Mouse (Mus musculus): ENCODE results near the gene Nrm. TPM values are rescaled to one million over a fixed set of nuclear protein-coding genes. Genes with fewer than 3 reads are reported as not detected.
"Not testable (repeated sequence)": the region's sequence is repeated elsewhere in the genome, so short reads cannot be mapped to it uniquely, and the experiment has no call there.

The Nrm gene
- polyA plus RNA-seq, 1 experiment from 2014 or later: 20.3 TPM

DNA sequence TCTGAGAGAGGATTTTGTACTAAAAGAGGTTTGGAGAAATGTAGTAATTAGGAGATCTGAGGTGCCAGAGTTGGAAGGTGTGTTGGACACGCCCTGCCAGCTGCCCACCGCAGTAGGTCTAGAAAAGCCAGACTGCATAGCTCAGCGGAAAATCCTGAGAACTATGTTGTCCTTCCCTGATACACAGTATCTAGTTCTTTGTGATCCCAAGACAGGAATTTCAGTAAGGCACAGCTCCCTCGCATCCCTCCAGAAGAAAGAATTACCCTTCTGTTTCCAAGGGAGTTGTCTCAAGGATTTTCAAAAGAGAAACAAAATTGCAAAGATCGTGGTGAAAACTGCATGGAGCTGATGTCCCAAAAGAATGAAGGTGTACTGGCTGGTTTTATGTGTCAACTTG is 22.5 kb upstream of the Nrm start:
- peak overlapping the region; percentile 71 for H3K9ac ChIP-seq
- H3K4me3 ChIP-seq (replicated peaks; ENCODE audit: low read length): peak overlapping the region; percentile 84
- H3K27ac ChIP-seq: peak overlapping the region; percentile 99
- H3K4me2 ChIP-seq (replicated peaks): peak overlapping the region; percentile 83
- WGBS: 6% methylated on average over 5 of the region's 5 CpGs
- ATAC-seq (ENCODE audit: low FRiP score): no peak
- no peaks in the 10 kb centered on the region for H3K27me3 ChIP-seq (ENCODE audit: control insufficient read depth, insufficient read depth, low read length)
- H3K36me3 ChIP-seq (replicated peaks; ENCODE audit: control insufficient read depth, insufficient read depth): peaks cover 31% of the 10 kb centered on the region
- H3K4me1 ChIP-seq (replicated peaks; ENCODE audit: control insufficient read depth, insufficient read depth, low read length): peaks cover 44% of the 10 kb centered on the region
- H3K9me3 ChIP-seq (ENCODE audit: control insufficient read depth, low read length): no peaks in the 10 kb centered on the region
- DNase-seq (ENCODE audit: low spot score): peak; percentile 62

DNA sequence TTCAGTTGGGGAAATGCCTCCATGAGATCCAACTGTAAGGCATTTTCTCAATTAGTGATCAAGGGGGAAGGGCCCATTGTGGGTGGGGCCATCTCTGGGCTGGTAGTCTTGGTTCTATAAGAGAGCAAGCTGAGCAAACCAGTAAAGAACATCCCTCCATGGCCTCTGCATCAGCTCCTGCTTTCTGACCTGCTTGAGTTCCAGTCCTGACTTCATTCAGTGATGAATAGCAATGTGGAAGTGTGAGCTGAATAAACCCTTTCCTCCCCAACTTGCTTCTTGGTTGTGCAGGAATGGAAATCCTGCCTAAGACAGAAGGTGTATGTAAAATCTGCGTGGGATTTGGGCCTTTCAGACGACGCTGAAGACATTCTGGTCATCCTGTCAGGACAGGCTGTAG is 22.1 kb upstream of the Nrm start:
- H3K27me3 ChIP-seq (ENCODE audit: control insufficient read depth, insufficient read depth, low read length); DNase-seq (ENCODE audit: low spot score); H3K9me3 ChIP-seq (ENCODE audit: control insufficient read depth, low read length); ATAC-seq (ENCODE audit: low FRiP score): not testable (repeated sequence)
- 57% methylated on average over 3 of the region's 3 CpGs for WGBS
- peak overlapping the region; percentile 99 for H3K27ac ChIP-seq
- H3K4me2 ChIP-seq (replicated peaks): peak overlapping the region; percentile 83
- H3K36me3 ChIP-seq (replicated peaks; ENCODE audit: control insufficient read depth, insufficient read depth): peaks cover 27% of the 10 kb centered on the region
- peak overlapping the region; percentile 71 for H3K9ac ChIP-seq
- H3K4me1 ChIP-seq (replicated peaks; ENCODE audit: control insufficient read depth, insufficient read depth, low read length): peaks cover 40% of the 10 kb centered on the region
- H3K4me3 ChIP-seq (replicated peaks; ENCODE audit: low read length): peak overlapping the region; percentile 84

DNA sequence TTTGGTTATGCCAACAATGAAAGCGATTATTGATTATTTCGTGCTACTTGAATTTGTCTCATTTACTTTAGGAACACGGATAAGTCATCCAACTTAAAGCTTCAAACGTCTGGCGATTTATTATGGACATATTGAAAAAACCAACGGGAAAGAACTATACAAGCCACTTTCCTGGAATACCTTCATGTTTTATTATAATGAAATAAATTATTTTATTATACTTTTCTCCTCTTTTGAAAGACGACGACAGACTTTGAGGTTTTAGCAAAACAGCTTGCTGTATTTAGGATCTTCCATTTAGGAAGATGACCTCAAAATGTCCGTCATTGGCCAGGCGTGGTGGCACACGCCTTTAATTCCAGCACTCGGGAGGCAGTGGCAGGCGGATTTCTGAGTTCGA is 20.6 kb upstream of the Nrm start:
- Histone ChIP-seq H3K9ac (0 out of 2 replicates have a peak overlapping the region, but pooled peaks have one; percentile 29), H3K27me3 (ENCODE audit: control insufficient read depth, insufficient read depth, low read length) (no peaks in the 10 kb centered on the region), H3K27ac (peak overlapping the region; percentile 2), H3K4me1 (replicated peaks; ENCODE audit: control insufficient read depth, insufficient read depth, low read length) (peaks cover 24% of the 10 kb centered on the region), H3K4me2 (replicated peaks) (peak overlapping the region; percentile 35), H3K9me3 (ENCODE audit: control insufficient read depth, low read length) (no peaks in the 10 kb centered on the region), H3K36me3 (replicated peaks; ENCODE audit: control insufficient read depth, insufficient read depth) (peaks cover 22% of the 10 kb centered on the region), H3K4me3 (replicated peaks; ENCODE audit: low read length) (peak overlapping the region; percentile 24)
- WGBS: 64% methylated on average over 12 of the region's 14 CpGs
- no peak for DNase-seq (ENCODE audit: low spot score)
- ATAC-seq (ENCODE audit: low FRiP score): no peak

DNA sequence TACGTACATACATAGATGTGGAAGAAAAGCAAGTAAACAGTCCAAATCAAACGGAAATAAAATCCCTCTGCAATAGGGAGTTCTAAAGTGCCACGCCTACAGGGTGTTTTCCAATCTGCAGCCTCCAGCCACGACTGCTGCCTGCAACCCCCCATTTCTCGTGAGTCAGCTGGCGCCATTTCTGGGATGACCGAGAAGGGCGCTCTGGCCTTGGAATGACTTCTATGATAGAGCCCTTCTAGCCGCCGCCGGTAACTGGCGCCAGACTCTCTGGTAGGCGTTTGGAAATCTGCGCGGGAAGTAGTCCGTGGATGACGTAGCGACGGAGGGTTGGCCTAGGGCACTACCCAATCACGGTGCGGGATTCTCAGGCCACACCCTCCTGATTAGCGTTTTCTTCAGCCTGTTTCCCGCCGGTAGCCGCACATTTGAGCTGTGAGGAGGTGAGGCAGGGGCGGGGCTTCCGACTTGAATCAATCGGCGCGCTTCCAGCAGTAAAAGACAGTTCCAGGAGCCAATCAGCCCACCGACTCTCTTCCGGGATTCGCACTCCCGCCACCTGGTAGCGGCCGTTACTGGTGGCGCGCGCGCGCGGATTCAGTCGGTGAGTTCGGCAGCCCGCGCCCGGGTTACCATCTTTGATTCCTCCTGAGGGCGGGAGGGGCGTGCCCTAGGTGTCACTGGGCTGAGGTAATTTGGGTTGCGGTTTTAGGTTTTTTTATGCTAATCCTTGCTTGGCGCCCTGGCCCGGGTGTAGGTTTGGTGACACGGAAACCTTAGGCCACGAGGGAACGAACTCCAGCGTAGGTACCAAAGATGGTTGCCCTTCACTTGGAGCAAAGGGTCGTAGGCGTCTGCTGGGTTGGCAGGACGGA is 19.8 kb upstream of the Nrm start, which contains the start of gene Mdc1:
Gene Mdc1, plus strand, starts transcription at position 440 of the 875 bp plus-strand sequence.
- DNase-seq (ENCODE audit: low spot score) (peak; percentile 99), ATAC-seq (ENCODE audit: low FRiP score) (peak; percentile 93)
- Histone ChIP-seq H3K4me1 (replicated peaks; ENCODE audit: control insufficient read depth, insufficient read depth, low read length) (peaks cover 18% of the 10 kb centered on the region), H3K9ac (peak within 1 kb of the TSS; percentile 52), H3K4me3 (replicated peaks; ENCODE audit: low read length) (peak within 1 kb of the TSS; percentile 45), H3K4me2 (replicated peaks) (peak within 1 kb of the TSS; percentile 66), H3K36me3 (replicated peaks; ENCODE audit: control insufficient read depth, insufficient read depth) (peaks cover 22% of the 10 kb centered on the region), H3K9me3 (ENCODE audit: control insufficient read depth, low read length) (no peaks in the 10 kb centered on the region), H3K27ac (peak within 1 kb of the TSS; percentile 38), H3K27me3 (ENCODE audit: control insufficient read depth, insufficient read depth, low read length) (no peaks in the 10 kb centered on the region)
- whole genome bisulfite sequencing: under 1% methylated on average over 59 of the region's 59 CpGs

DNA sequence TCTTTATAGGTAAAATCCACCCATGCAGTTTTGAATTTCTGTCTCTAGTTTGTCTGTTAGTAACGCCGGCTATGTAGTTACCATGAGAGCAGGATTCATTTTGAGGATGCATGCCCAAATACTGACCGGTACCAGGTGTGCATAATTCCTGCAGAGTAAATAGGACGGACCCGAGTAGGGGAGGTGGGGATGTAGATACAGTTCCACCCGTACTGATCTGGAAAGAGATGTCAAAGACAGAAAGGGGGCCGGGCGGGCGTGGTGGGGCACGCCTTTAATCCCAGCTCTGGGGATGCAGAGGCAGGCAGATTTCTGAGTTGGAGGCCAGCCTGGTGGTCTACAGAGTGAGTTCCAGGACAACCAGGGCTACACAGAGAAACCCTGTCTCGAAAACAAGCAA is 19.1 kb upstream of the Nrm start:
- Histone ChIP-seq H3K36me3 (replicated peaks; ENCODE audit: control insufficient read depth, insufficient read depth) (peaks cover 25% of the 10 kb centered on the region), H3K4me3 (replicated peaks; ENCODE audit: low read length) (peak overlapping the region; percentile 45), H3K9ac (peak overlapping the region; percentile 52), H3K4me2 (replicated peaks) (peak overlapping the region; percentile 66), H3K4me1 (replicated peaks; ENCODE audit: control insufficient read depth, insufficient read depth, low read length) (peaks cover 18% of the 10 kb centered on the region), H3K27me3 (ENCODE audit: control insufficient read depth, insufficient read depth, low read length) (no peaks in the 10 kb centered on the region), H3K9me3 (ENCODE audit: control insufficient read depth, low read length) (no peaks in the 10 kb centered on the region), H3K27ac (peak overlapping the region; percentile 38)
- ATAC-seq (ENCODE audit: low FRiP score) (no peak), DNase-seq (ENCODE audit: low spot score) (no peak)
- WGBS: 16% methylated on average over 11 of the region's 11 CpGs

DNA sequence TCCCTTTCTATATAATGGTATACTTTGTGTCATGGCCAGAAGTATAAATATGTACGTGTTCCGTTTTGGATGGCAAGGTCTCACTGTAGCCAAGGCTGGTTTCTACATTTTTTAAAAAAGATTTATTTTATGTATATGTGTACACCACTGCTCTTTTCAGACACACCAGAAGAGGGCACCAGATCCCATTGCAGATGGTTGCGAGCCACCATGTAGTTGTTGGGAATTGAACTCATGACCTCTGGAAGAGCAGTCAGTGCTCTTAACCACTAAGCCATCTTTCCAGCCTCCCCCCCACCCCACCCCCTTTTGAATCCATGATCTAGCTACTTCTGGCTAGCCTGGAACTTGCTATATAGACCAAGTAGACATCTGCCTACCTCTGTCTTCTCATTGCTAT is 17.6 kb upstream of the Nrm start:
- ATAC-seq (ENCODE audit: low FRiP score): no peak
- no peak overlapping the region for H3K4me3 ChIP-seq (replicated peaks; ENCODE audit: low read length)
- H3K36me3 ChIP-seq (replicated peaks; ENCODE audit: control insufficient read depth, insufficient read depth): peaks cover 40% of the 10 kb centered on the region
- no peak overlapping the region for H3K4me2 ChIP-seq (replicated peaks)
- H3K4me1 ChIP-seq (replicated peaks; ENCODE audit: control insufficient read depth, insufficient read depth, low read length): peaks cover 18% of the 10 kb centered on the region
- H3K27ac ChIP-seq: no peak overlapping the region
- WGBS: 92% methylated on average over 3 of the region's 3 CpGs
- no peaks in the 10 kb centered on the region for H3K9me3 ChIP-seq (ENCODE audit: control insufficient read depth, low read length)
- no peak for DNase-seq (ENCODE audit: low spot score)
- no peak overlapping the region for H3K9ac ChIP-seq
- H3K27me3 ChIP-seq (ENCODE audit: control insufficient read depth, insufficient read depth, low read length): no peaks in the 10 kb centered on the region

DNA sequence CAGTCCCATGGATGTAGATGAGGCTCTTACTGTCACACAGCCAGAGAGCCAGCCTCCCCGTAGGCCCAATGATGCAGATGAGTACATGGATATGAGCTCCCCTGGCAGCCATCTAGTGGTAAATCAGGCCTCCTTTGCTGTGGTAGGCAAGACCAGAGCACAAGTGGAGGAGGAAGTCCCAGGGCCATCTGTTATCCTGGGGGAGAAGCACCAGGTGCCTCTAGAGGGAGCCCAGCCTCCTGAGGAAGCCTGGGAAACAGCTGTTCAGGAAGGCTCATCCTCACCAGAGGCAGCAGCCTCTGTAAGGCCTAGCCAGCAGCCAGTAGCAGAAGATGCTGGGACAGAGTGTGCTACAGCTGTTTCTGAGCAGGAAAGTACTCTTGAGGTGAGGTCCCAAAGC is 13.0 kb upstream of the Nrm start:
- DNase-seq (ENCODE audit: low spot score): no peak
- Histone ChIP-seq H3K9me3 (ENCODE audit: control insufficient read depth, low read length) (no peaks in the 10 kb centered on the region), H3K9ac (no peak overlapping the region), H3K36me3 (replicated peaks; ENCODE audit: control insufficient read depth, insufficient read depth) (peaks cover 82% of the 10 kb centered on the region), H3K27me3 (ENCODE audit: control insufficient read depth, insufficient read depth, low read length) (no peaks in the 10 kb centered on the region), H3K4me3 (replicated peaks; ENCODE audit: low read length) (no peak overlapping the region), H3K27ac (no peak overlapping the region), H3K4me1 (replicated peaks; ENCODE audit: control insufficient read depth, insufficient read depth, low read length) (no peaks in the 10 kb centered on the region), H3K4me2 (replicated peaks) (no peak overlapping the region)
- WGBS: 63% methylated on average over 1 of the region's 1 CpGs
- no peak for ATAC-seq (ENCODE audit: low FRiP score)

DNA sequence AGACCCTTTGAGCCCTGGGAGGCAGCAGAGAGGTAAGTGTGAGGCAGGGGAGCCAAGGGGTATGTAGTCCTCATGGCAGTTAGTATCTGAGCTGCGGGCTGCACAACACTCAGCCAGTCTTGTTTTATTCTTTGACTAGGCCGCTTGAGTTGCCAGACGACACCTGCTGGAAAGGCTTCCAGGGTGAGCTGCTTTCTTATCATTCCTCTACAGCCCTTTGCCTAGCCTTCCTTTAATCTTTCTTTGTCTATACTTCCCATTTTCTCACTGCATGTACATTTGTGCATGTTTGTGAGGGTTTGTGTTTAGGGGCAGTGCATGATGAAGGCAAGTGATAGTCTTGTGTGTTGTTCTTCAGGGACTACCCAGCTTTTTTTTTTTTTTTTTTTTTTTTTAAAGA is 10.1 kb upstream of the Nrm start:
- no peak overlapping the region for H3K4me3 ChIP-seq (replicated peaks; ENCODE audit: low read length)
- peaks cover 81% of the 10 kb centered on the region for H3K36me3 ChIP-seq (replicated peaks; ENCODE audit: control insufficient read depth, insufficient read depth)
- no peak overlapping the region for H3K27ac ChIP-seq
- no peak overlapping the region for H3K4me2 ChIP-seq (replicated peaks)
- H3K4me1 ChIP-seq (replicated peaks; ENCODE audit: control insufficient read depth, insufficient read depth, low read length): no peaks in the 10 kb centered on the region
- 91% methylated on average over 3 of the region's 3 CpGs for WGBS
- no peak overlapping the region for H3K9ac ChIP-seq
- H3K27me3 ChIP-seq (ENCODE audit: control insufficient read depth, insufficient read depth, low read length): no peaks in the 10 kb centered on the region
- no peaks in the 10 kb centered on the region for H3K9me3 ChIP-seq (ENCODE audit: control insufficient read depth, low read length)
- DNase-seq (ENCODE audit: low spot score) (no peak), ATAC-seq (ENCODE audit: low FRiP score) (no peak)

DNA sequence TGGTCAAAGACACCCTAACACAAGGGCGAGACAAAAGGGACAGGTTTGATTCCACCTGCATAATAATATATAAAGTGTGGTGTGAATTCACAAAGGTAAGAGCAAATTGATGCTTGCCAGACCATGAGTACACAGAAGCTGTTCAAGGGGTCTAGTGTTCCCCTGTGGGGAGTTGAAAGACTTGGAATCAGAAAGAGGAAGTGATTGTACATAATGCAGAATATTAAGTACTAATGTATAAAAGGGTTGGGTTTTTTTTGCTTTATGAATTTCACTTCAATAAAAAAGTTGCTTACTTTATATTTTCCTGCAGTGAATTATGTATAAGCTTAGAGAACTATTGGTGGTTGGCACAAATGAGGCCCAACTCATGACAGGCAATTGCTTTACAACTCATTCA is 1.7 kb upstream of the Nrm start:
- Histone ChIP-seq H3K4me3 (replicated peaks; ENCODE audit: low read length) (no peak overlapping the region), H3K27me3 (ENCODE audit: control insufficient read depth, insufficient read depth, low read length) (no peaks in the 10 kb centered on the region), H3K9ac (no peak overlapping the region), H3K9me3 (ENCODE audit: control insufficient read depth, low read length) (no peaks in the 10 kb centered on the region), H3K4me1 (replicated peaks; ENCODE audit: control insufficient read depth, insufficient read depth, low read length) (peaks cover 10% of the 10 kb centered on the region), H3K4me2 (replicated peaks) (no peak overlapping the region), H3K36me3 (replicated peaks; ENCODE audit: control insufficient read depth, insufficient read depth) (peaks cover 28% of the 10 kb centered on the region), H3K27ac (no peak overlapping the region)
- WGBS: 83% methylated on average over 1 of the region's 1 CpGs
- ATAC-seq (ENCODE audit: low FRiP score) (no peak), DNase-seq (ENCODE audit: low spot score) (no peak)

All from hindbrain, embryonic 14.5 days (tissue).